Mouse (Mus musculus): ENCODE data around the gene Ywhaq.

GRCm38 (mm10) chr12:21363195-21363594, 54.2 kb downstream of the Ywhaq start:
- TF ChIP-seq POLR2A (IDR thresholded peaks at IDR 0.05; ENCODE audit: low read depth, low read length) (no peak), NRF1 (IDR thresholded peaks at IDR 0.05; ENCODE audit: low read depth, low read length) (no peak), MAZ (IDR thresholded peaks at IDR 0.05; ENCODE audit: low read depth, low read length) (no peak), CTCF (conservative IDR thresholded peaks at IDR 0.05 in 1 of 2, IDR thresholded peaks at IDR 0.05 in 1 of 2; ENCODE audit: low read depth in 2 of 2, low read length in 2 of 2) (no peak), NELFE (IDR thresholded peaks at IDR 0.05; ENCODE audit: low read depth, low read length) (no peak), MYC (IDR thresholded peaks at IDR 0.05; ENCODE audit: low read depth, low read length) (no peak), JUND (conservative IDR thresholded peaks at IDR 0.05; ENCODE audit: low read depth, low read length) (no peak), HCFC1 (IDR thresholded peaks at IDR 0.05; ENCODE audit: low read depth, low read length) (no peak), MXI1 (IDR thresholded peaks at IDR 0.05; ENCODE audit: low read depth, low read length) (no peak)
